Mouse (Mus musculus) forebrain, embryonic 15.5 days (tissue): Measurements from ENCODE around the gene Ostm1. TPM values are rescaled to one million over a fixed set of nuclear protein-coding genes. Genes with fewer than 3 reads are reported as not detected.

Source experiments
- ATAC-seq: fragments of 200-750 bp; cut with Nextera tagmentation; replicated peaks from 2 replicates; pipeline ENCODE4 v1.8.0; 2017; ENCODE audit warnings: mild to moderate bottlenecking, moderate TSS enrichment, moderate library complexity
- H3K27ac ChIP-seq: fragments of 300-500 bp; sonication (generic); replicated peaks from 2 replicates; pipeline ENCODE4 v1.5.1; 2015; ENCODE audit warnings: mild to moderate bottlenecking, inconsistent platforms
- H3K27me3 ChIP-seq: fragments of 300-500 bp; sonication (generic); 2 replicates; pipeline ENCODE4 v1.6.1; 2015; ENCODE audit warnings: inconsistent platforms
- H3K36me3 ChIP-seq: fragments of 300-500 bp; sonication (generic); 2 replicates; pipeline ENCODE4 v1.6.1; 2015; ENCODE audit warnings: mild to moderate bottlenecking, inconsistent platforms
- H3K4me1 ChIP-seq: fragments of 300-500 bp; sonication (generic); 2 replicates; pipeline ENCODE4 v1.6.1; 2015; ENCODE audit warnings: inconsistent platforms
- H3K4me2 ChIP-seq: fragments of 300-500 bp; sonication (generic); replicated peaks from 2 replicates; pipeline ENCODE4 v1.6.1; 2015; ENCODE audit warnings: mild to moderate bottlenecking, inconsistent platforms
- H3K4me3 ChIP-seq: fragments of 300-500 bp; sonication (generic); 2 replicates; pipeline ENCODE4 v1.5.1; 2015; ENCODE audit warnings: mild to moderate bottlenecking, inconsistent platforms
- H3K9ac ChIP-seq: fragments of 300-500 bp; sonication (generic); replicated peaks from 2 replicates; pipeline ENCODE4 v1.6.1; 2015; ENCODE audit warnings: mild to moderate bottlenecking, inconsistent platforms
- H3K9me3 ChIP-seq: fragments of 300-500 bp; sonication (generic); 2 replicates; pipeline ENCODE4 v1.6.1; 2016; ENCODE audit warnings: inconsistent platforms
- WGBS: fragments of 180-500 bp; shearing (Covaris S2); methylation state at CpG from one replicate; pipeline ENCODE4 v1.1.7; 2015; ENCODE audit warnings: mixed read lengths; 5-methylcytosine and 5-hydroxymethylcytosine counted together
- polyA plus RNA-seq: library from polyadenylated mRNA; unstranded; fragments of >200 nt; fragmentation: Nextera tagmentation; extraction: Ambion mirVana; gene quantifications from 2 replicates; pipeline ENCODE4 v1.2.1, GENCODE M21; 2015

Gene Ostm1
- polyA plus RNA-seq: 50.8 and 51.5 TPM in 2 replicates

- 0% methylated on average over 43 of the region's 43 CpGs for WGBS
- Histone ChIP-seq H3K4me2 (peak within 1 kb of the TSS; percentile 66), H3K27me3 (no peaks in the 10 kb centered on the region), H3K9me3 (no peaks in the 10 kb centered on the region), H3K36me3 (no peaks in the 10 kb centered on the region), H3K4me3 (peak within 1 kb of the TSS; percentile 58), H3K9ac (peak within 1 kb of the TSS; percentile 68), H3K4me1 (peaks cover 75% of the 10 kb centered on the region), H3K27ac (peak within 1 kb of the TSS; percentile 79)
- peak; percentile 84 for ATAC-seq
Observed at GRCm38 (mm10) chr10:42583157-42583872, at the start of gene Ostm1, which contains the start of gene Nr2e1. Gene Ostm1, plus strand, starts transcription at chr10:42583822. Gene Nr2e1, minus strand, starts transcription at chr10:42583632.

- Histone ChIP-seq H3K4me3 (no peak overlapping the region), H3K9me3 (no peaks in the 10 kb centered on the region)
Observed at GRCm38 (mm10) chr10:42533836-42534453, 49.7 kb upstream of the Ostm1 start.

GRCm38 (mm10) chr10:42537571-42538316, 45.9 kb upstream of the Ostm1 start:
- no peaks in the 10 kb centered on the region for H3K4me1 ChIP-seq
- peaks cover 8% of the 10 kb centered on the region; the same call in 1 of the 2 replicates for H3K36me3 ChIP-seq
- no peak overlapping the region for H3K4me2 ChIP-seq
- H3K9me3 ChIP-seq: no peaks in the 10 kb centered on the region
- H3K9ac ChIP-seq: no peak overlapping the region
- H3K27me3 ChIP-seq: no peaks in the 10 kb centered on the region
- no peak for ATAC-seq
- no peak overlapping the region for H3K4me3 ChIP-seq
- 88% methylated on average over 9 of the region's 9 CpGs for WGBS
- no peak overlapping the region for H3K27ac ChIP-seq

More at GRCm38 (mm10) chr10:42533836-42534453, 49.7 kb upstream of the Ostm1 start:
- H3K27me3 ChIP-seq: no peaks in the 10 kb centered on the region
- H3K4me1 ChIP-seq: no peaks in the 10 kb centered on the region
- no peak overlapping the region for H3K9ac ChIP-seq
- WGBS: 89% methylated on average over 11 of the region's 11 CpGs
- no peak for ATAC-seq
- no peak overlapping the region for H3K27ac ChIP-seq
- no peak overlapping the region for H3K4me2 ChIP-seq
- H3K36me3 ChIP-seq: peaks cover 21% of the 10 kb centered on the region; the same call in 1 of the 2 replicates

- WGBS: 86% methylated on average over 6 of the region's 6 CpGs
- H3K9me3 ChIP-seq: no peaks in the 10 kb centered on the region
- no peak overlapping the region for H3K4me2 ChIP-seq
- ATAC-seq: no peak
- H3K9ac ChIP-seq: no peak overlapping the region
- no peaks in the 10 kb centered on the region for H3K27me3 ChIP-seq
- H3K27ac ChIP-seq: no peak overlapping the region
- H3K36me3 ChIP-seq: no peaks in the 10 kb centered on the region
- H3K4me3 ChIP-seq: no peak overlapping the region
- H3K4me1 ChIP-seq: no peaks in the 10 kb centered on the region
Observed at GRCm38 (mm10) chr10:42545707-42546503, 37.7 kb upstream of the Ostm1 start.

- 93% methylated on average over 3 of the region's 3 CpGs for WGBS
- no peak overlapping the region for H3K27ac ChIP-seq
Observed at GRCm38 (mm10) chr10:42546507-42546906, 37.1 kb upstream of the Ostm1 start.

GRCm38 (mm10) chr10:42559581-42560200, 23.9 kb upstream of the Ostm1 start:
- no peaks in the 10 kb centered on the region for H3K4me1 ChIP-seq
- WGBS: 88% methylated on average over 5 of the region's 5 CpGs
- H3K9ac ChIP-seq: no peak overlapping the region
- no peak for ATAC-seq
- no peaks in the 10 kb centered on the region for H3K27me3 ChIP-seq
- H3K9me3 ChIP-seq: no peaks in the 10 kb centered on the region
- H3K4me2 ChIP-seq: no peak overlapping the region
- no peak overlapping the region for H3K4me3 ChIP-seq
- H3K27ac ChIP-seq: no peak overlapping the region
- H3K36me3 ChIP-seq: no peaks in the 10 kb centered on the region

More at GRCm38 (mm10) chr10:42546507-42546906, 37.1 kb upstream of the Ostm1 start:
- H3K4me1 ChIP-seq: no peaks in the 10 kb centered on the region
- H3K4me2 ChIP-seq: no peak overlapping the region
- H3K9me3 ChIP-seq: no peaks in the 10 kb centered on the region
- no peak for ATAC-seq
- no peak overlapping the region for H3K4me3 ChIP-seq
- H3K27me3 ChIP-seq: no peaks in the 10 kb centered on the region
- no peaks in the 10 kb centered on the region for H3K36me3 ChIP-seq
- no peak overlapping the region for H3K9ac ChIP-seq

- ATAC-seq: no peak
- Histone ChIP-seq H3K4me2 (no peak overlapping the region), H3K36me3 (no peaks in the 10 kb centered on the region), H3K27ac (no peak overlapping the region), H3K9ac (no peak overlapping the region), H3K9me3 (no peaks in the 10 kb centered on the region), H3K4me1 (0 out of 2 replicates have a peak, but pooled peaks cover under 1% of the 10 kb centered on the region), H3K27me3 (no peaks in the 10 kb centered on the region), H3K4me3 (no peak overlapping the region)
- 22% methylated on average over 12 of the region's 12 CpGs for WGBS
Observed at GRCm38 (mm10) chr10:42562272-42562671, 21.4 kb upstream of the Ostm1 start.

GRCm38 (mm10) chr10:42572567-42572966, 11.1 kb upstream of the Ostm1 start:
- peak overlapping the region; percentile 59 for H3K4me2 ChIP-seq
- peak overlapping the region; percentile 37 for H3K4me3 ChIP-seq
- ATAC-seq: no peak; the same call in 1 of the 2 replicates
- peak overlapping the region; percentile 3; the same call in 1 of the 2 replicates for H3K9ac ChIP-seq
- H3K27ac ChIP-seq: no peak overlapping the region
- H3K4me1 ChIP-seq: peaks cover 39% of the 10 kb centered on the region
- H3K27me3 ChIP-seq: no peaks in the 10 kb centered on the region
- 9% methylated on average over 20 of the region's 20 CpGs for WGBS
- peaks cover 3% of the 10 kb centered on the region; the same call in 1 of the 2 replicates for H3K36me3 ChIP-seq
- H3K9me3 ChIP-seq: no peaks in the 10 kb centered on the region

- peaks cover 40% of the 10 kb centered on the region for H3K4me1 ChIP-seq
- ATAC-seq: no peak; the same call in 1 of the 2 replicates
- peak overlapping the region; percentile 59 for H3K4me2 ChIP-seq
- H3K36me3 ChIP-seq: peaks cover 3% of the 10 kb centered on the region; the same call in 1 of the 2 replicates
- no peaks in the 10 kb centered on the region for H3K9me3 ChIP-seq
- 20% methylated on average over 15 of the region's 15 CpGs for WGBS
- H3K9ac ChIP-seq: peak overlapping the region; percentile 3; the same call in 1 of the 2 replicates
- no peak overlapping the region for H3K27ac ChIP-seq
- no peaks in the 10 kb centered on the region for H3K27me3 ChIP-seq
- peak overlapping the region; percentile 37 for H3K4me3 ChIP-seq
Observed at GRCm38 (mm10) chr10:42572971-42573370, 10.7 kb upstream of the Ostm1 start.

GRCm38 (mm10) chr10:42574639-42575038, 9.0 kb upstream of the Ostm1 start:
- Histone ChIP-seq H3K27me3 (no peaks in the 10 kb centered on the region), H3K27ac (no peak overlapping the region), H3K36me3 (peaks cover 3% of the 10 kb centered on the region; the same call in 1 of the 2 replicates), H3K9me3 (no peaks in the 10 kb centered on the region), H3K9ac (no peak overlapping the region), H3K4me3 (no peak overlapping the region), H3K4me1 (peaks cover 46% of the 10 kb centered on the region), H3K4me2 (peak overlapping the region; percentile 1; the same call in 1 of the 2 replicates)
- 37% methylated on average over 10 of the region's 10 CpGs for WGBS
- ATAC-seq: no peak
